Mouse (Mus musculus) testis, adult 2 months (tissue): ENCODE data around the gene Acap2. TPM values are rescaled to one million over a fixed set of nuclear protein-coding genes. Genes with fewer than 3 reads are reported as not detected.

Source experiments
- H3K27ac ChIP-seq: fragments of 200-500 bp; 2 replicates; pipeline ENCODE4 v1.5.1; 2012; ENCODE audit warnings: low read depth, low read length; ENCODE audit not compliant: control insufficient read depth, insufficient read depth
- H3K27me3 ChIP-seq: fragments of 200-500 bp; 2 replicates; pipeline ENCODE4 v1.6.1; 2012; ENCODE audit warnings: mild to moderate bottlenecking, low read length, moderate library complexity; ENCODE audit not compliant: control insufficient read depth, insufficient read depth
- H3K36me3 ChIP-seq: fragments of 200-500 bp; 2 replicates; pipeline ENCODE4 v1.6.1; 2012; ENCODE audit warnings: mild to moderate bottlenecking, low read length; ENCODE audit not compliant: control insufficient read depth, insufficient read depth
- H3K4me1 ChIP-seq: fragments of 200-500 bp; 2 replicates; pipeline ENCODE4 v1.6.1; 2012; ENCODE audit warnings: low read length; ENCODE audit not compliant: control insufficient read depth, insufficient read depth
- H3K4me3 ChIP-seq: fragments of 200-500 bp; 2 replicates; pipeline ENCODE4 v1.5.1; 2012; ENCODE audit warnings: low read depth, mild to moderate bottlenecking, low read length, moderate library complexity, mixed read lengths; ENCODE audit not compliant: control insufficient read depth
- CTCF ChIP-seq: fragments of 200-500 bp; IDR thresholded peaks from 2 replicates; pipeline ENCODE4 v1.5.1; 2012; ENCODE audit warnings: low read depth, mild to moderate bottlenecking, inconsistent platforms, low read length, moderate library complexity; ENCODE audit not compliant: control insufficient read depth, insufficient read depth, insufficient replicate concordance
- POLR2A ChIP-seq: fragments of 200-500 bp; IDR thresholded peaks from 2 replicates; pipeline ENCODE4 v1.6.1; 2012; ENCODE audit warnings: low read depth, mild to moderate bottlenecking, inconsistent platforms, low read length, moderate library complexity; ENCODE audit not compliant: control insufficient read depth
- polyA plus RNA-seq: library from polyadenylated mRNA; depleted of rRNA; stranded (reverse); fragments of >200 nt; gene quantifications from 2 replicates; pipeline ENCODE4 v1.2.3, GENCODE M21; 2012

The Acap2 gene
- polyA plus RNA-seq, 1 experiment, result 3.8 TPM

- Histone ChIP-seq H3K27ac (no peak overlapping the region), H3K4me3 (no peak overlapping the region), H3K4me1 (peaks cover 2% of the 10 kb centered on the region), H3K27me3 (no peaks in the 10 kb centered on the region), H3K36me3 (no peaks in the 10 kb centered on the region)
- TF ChIP-seq CTCF, result no peak
- TF ChIP-seq POLR2A, result no peak
These were observed 131.6 kb downstream of the Acap2 start for GRCm38 (mm10) chr16:31069211-31070166.

- Histone ChIP-seq H3K27ac (no peak overlapping the region), H3K36me3 (no peaks in the 10 kb centered on the region), H3K27me3 (no peaks in the 10 kb centered on the region), H3K4me3 (no peak overlapping the region), H3K4me1 (peaks cover 2% of the 10 kb centered on the region)
- TF ChIP-seq CTCF (no peak), POLR2A (no peak)
These were observed 132.8 kb downstream of the Acap2 start for GRCm38 (mm10) chr16:31068280-31068679.

GRCm38 (mm10) chr16:31066344-31067098 lies 134.5 kb downstream of the Acap2 start:
- Histone ChIP-seq H3K27ac (no peak overlapping the region), H3K4me1 (peaks cover 2% of the 10 kb centered on the region)

GRCm38 (mm10) chr16:31064782-31065181 lies 136.3 kb downstream of the Acap2 start:
- H3K27ac ChIP-seq, result no peak overlapping the region
- H3K4me1 ChIP-seq, result peaks cover 2% of the 10 kb centered on the region
- TF ChIP-seq POLR2A, result no peak
- TF ChIP-seq CTCF, result no peak
- no peaks in the 10 kb centered on the region for H3K27me3 ChIP-seq
- H3K36me3 ChIP-seq, result no peaks in the 10 kb centered on the region
- H3K4me3 ChIP-seq, result no peak overlapping the region

More at GRCm38 (mm10) chr16:31066344-31067098, 134.5 kb downstream of the Acap2 start:
- no peaks in the 10 kb centered on the region for H3K36me3 ChIP-seq
- H3K27me3 ChIP-seq, result no peaks in the 10 kb centered on the region
- H3K4me3 ChIP-seq, result no peak overlapping the region
- TF ChIP-seq CTCF, result no peak
- TF ChIP-seq POLR2A, result no peak

- Histone ChIP-seq H3K27ac (no peak overlapping the region), H3K4me3 (no peak overlapping the region)
These were observed 138.1 kb downstream of the Acap2 start for GRCm38 (mm10) chr16:31062918-31063317.

GRCm38 (mm10) chr16:31061246-31061880 lies 139.7 kb downstream of the Acap2 start:
- H3K27ac ChIP-seq, result no peak overlapping the region
- TF ChIP-seq POLR2A, result no peak
- TF ChIP-seq CTCF, result no peak
- no peaks in the 10 kb centered on the region for H3K36me3 ChIP-seq
- H3K4me3 ChIP-seq, result no peak overlapping the region
- peaks cover 2% of the 10 kb centered on the region; the same call in 1 of the 2 replicates for H3K4me1 ChIP-seq
- H3K27me3 ChIP-seq, result no peaks in the 10 kb centered on the region

More at GRCm38 (mm10) chr16:31062918-31063317, 138.1 kb downstream of the Acap2 start:
- peaks cover 2% of the 10 kb centered on the region; the same call in 1 of the 2 replicates for H3K4me1 ChIP-seq
- TF ChIP-seq POLR2A (no peak), CTCF (no peak)
- H3K27me3 ChIP-seq, result no peaks in the 10 kb centered on the region
- H3K36me3 ChIP-seq, result no peaks in the 10 kb centered on the region
